Mouse (Mus musculus) CD4-positive, CD25-positive, alpha-beta regulatory T cell, adult 2 months (primary cell): ENCODE results near the gene Ddx5.
"Not testable (repeated sequence)": the region's sequence is repeated elsewhere in the genome, so short reads cannot be mapped to it uniquely, and the experiment has no call there.

Source experiments
- DNase-seq: peaks from one replicate; pipeline ENCODE4 v3.0.0-alpha.2; 2012; ENCODE audit warnings: low read depth, low spot score

Gene Ddx5

GRCm38 (mm10) chr11:106788775-106789459 lies at the start of gene Ddx5, which contains the start of gene Cep95:
Gene Ddx5, minus strand, starts transcription at chr11:106789185.
Gene Cep95, plus strand, starts transcription at chr11:106789252.
- DNase-seq: peak; percentile 98

- no peak for DNase-seq
These were observed 39.1 kb upstream of the Ddx5 start for GRCm38 (mm10) chr11:106828079-106828478.

- DNase-seq: no peak
These were observed 35.4 kb upstream of the Ddx5 start for GRCm38 (mm10) chr11:106824403-106824802.

DNA sequence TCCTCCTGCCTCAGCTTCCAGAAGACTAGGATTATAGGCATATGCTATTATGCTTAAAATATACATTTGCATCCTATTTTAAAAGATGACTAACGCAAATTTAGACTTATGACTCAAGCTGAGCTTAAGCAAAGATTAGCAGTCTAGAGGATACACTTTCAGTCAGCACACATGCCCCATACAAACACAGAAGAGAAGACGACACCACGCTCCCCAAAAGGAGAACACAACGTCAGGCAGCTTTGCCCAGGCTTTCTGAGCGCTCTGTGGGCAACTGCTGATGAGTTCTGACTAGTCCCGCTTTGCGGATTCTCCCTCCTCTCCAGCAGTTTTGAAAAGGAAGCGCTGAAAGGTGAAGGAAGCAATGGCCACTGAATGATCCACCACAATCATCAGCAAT lies 34.8 kb upstream of the Ddx5 start:
- no peak for DNase-seq

- DNase-seq: no peak
These were observed 33.9 kb upstream of the Ddx5 start for GRCm38 (mm10) chr11:106822911-106823310.

- no peak for DNase-seq
These were observed 33.5 kb upstream of the Ddx5 start for GRCm38 (mm10) chr11:106822491-106822890.

DNA sequence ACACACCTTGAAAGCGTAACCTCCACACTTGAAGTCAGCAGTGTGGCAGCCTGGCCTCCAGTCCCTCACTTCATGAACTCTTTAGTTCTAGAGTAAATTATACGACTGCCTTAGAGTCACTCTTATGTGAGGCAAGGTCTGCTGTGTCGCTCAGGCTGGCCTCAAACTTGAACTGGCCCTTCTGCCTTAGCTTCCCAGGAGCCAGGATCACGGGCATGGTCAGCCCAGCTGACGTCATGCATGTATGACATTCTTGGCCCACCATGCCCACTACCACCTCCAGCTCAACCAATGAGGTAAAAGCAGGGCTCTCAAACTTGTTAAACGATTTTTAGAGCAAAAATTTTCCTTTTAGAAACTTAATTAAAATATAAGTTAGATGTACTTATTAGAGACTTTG lies 32.4 kb upstream of the Ddx5 start:
- DNase-seq: no peak

- DNase-seq: peak; percentile 51
These were observed 32.0 kb upstream of the Ddx5 start for GRCm38 (mm10) chr11:106820972-106821371.

DNA sequence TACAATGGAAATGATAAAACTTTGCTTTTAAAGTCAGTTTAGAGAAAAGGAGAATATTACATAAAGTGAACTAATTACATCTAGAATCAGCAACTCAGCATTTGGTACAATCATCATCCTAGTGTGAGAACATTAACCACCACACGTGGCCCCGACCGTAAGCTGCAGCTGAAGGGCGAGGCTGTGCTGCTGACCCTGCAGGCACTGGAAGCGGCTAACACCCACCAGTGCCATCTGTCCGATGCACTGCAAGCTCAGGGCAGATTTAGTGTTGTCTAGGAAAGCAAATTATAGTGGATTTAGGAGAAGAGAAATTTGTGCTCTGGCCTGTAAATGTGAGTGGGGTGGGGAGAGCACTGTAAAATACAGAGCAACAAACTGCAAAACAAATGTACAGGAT lies 31.3 kb upstream of the Ddx5 start:
- no peak for DNase-seq

DNA sequence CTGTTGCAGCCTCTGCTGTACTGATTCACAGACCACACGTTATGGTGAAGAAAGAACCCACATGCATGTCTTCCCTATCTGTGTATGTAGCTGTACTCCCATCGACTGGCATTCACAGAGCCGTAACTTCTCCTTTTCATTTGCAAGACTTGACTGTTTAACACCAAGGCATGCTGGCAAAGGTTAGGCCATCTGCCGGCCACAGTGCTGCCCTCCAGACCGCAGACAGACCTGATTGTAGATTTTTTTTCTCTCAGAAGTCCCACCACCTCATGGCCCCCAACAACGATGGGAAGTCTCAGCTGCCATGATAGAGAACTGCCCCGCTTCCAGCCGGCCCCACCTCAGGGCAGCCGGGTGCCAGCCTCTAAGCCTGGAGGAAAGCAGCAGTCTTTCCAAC lies 30.6 kb upstream of the Ddx5 start:
- no peak for DNase-seq

DNA sequence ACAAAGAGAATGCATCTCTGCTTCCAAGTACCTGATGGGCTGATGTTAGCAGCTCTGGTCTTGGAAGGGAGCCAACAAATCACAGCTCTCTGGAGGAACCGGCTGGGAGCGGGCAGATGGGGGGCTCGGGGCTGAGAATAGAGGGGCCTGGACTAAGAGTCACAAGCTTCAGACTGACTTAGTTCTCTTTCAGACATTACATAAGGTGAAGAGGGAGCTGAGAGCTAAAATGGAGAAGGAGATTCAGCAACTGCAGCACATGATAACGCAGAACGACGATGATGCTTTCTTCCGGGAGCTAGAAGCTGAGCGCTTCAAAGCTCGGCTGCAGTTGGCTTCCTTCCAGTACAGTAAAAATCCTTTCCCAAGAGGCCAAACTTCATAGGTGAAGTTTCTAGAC lies 29.4 kb upstream of the Ddx5 start:
- no peak for DNase-seq

DNA sequence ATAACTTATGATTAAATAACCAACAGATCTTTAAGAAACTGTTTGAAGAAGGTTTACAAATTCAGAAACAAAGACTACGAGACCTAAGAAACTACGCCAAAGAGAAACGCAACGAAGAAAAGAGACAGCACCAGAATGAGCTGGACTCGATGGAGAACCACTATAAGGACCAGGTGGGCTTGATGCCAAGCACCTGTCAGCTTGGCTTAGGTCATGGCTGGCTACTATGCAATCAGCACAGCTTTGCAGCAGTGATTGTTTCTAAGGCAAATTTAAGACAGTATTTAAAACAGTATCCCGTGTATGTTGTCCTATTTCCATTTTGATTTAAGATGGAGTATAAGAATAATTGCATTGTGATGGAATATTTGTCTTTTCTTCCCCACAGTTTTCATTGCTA lies 28.8 kb upstream of the Ddx5 start:
- DNase-seq: no peak

DNA sequence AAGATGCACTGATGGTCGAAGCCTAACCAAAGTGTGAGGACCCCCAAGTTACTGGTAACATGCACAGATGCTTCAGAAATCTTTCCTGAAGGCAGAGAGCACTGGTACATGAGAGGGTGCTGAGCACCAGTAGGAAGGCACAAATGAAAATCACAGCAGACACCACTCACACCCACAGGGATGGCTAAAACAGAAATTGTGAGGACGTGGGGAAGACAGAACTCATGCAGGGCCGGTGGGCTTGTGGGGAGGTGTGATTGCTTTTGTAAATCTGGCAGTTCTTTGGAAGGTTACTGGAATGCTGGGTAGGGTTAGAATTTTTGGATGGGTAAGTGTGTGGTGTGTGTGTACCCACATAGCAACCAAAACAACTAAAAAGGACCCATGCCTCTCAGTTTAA lies 28.2 kb upstream of the Ddx5 start:
- DNase-seq: no peak

DNA sequence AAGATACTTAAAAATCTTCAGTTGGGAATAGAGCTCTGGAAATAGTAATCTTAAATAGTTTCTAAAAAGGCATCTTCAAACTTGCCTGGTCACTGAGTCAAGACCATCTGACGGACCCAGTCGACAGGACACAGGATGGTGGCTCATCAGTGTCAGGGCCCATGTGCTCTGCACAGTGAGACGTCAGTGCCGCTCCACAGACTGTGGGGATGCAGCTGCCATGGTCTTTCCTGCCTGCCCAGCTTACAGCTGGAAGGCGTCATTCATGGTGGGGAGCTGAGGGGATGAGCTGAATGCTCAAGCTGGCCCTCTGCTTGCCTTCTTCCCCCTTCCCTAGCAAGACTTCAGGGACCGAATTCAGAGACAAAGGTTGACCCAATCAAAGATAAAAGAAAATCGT lies 27.3 kb upstream of the Ddx5 start:
- DNase-seq: no peak

GRCm38 (mm10) chr11:106815761-106816160 lies 26.8 kb upstream of the Ddx5 start:
- DNase-seq: no peak

DNA sequence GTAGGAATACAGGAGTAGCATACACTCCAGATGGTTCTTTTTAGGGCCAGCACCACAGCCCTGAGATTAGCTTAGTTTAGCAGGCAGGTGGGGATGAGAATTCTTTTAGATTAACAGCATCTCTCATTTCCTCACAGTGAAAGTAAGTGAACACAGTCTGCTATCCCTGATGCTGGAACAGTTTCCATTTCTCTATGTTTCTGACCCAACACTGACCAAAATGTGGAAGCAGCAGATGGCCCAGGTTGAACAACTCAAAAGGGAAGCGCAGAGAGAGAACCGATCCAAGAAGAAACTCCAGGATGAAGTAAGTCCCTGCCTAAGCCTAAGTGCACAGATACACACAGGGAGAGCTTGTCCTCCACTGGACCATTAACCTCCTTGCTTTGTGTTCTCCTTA lies 26.3 kb upstream of the Ddx5 start:
- DNase-seq: no peak

GRCm38 (mm10) chr11:106814601-106815320 lies 25.8 kb upstream of the Ddx5 start:
- no peak for DNase-seq

DNA sequence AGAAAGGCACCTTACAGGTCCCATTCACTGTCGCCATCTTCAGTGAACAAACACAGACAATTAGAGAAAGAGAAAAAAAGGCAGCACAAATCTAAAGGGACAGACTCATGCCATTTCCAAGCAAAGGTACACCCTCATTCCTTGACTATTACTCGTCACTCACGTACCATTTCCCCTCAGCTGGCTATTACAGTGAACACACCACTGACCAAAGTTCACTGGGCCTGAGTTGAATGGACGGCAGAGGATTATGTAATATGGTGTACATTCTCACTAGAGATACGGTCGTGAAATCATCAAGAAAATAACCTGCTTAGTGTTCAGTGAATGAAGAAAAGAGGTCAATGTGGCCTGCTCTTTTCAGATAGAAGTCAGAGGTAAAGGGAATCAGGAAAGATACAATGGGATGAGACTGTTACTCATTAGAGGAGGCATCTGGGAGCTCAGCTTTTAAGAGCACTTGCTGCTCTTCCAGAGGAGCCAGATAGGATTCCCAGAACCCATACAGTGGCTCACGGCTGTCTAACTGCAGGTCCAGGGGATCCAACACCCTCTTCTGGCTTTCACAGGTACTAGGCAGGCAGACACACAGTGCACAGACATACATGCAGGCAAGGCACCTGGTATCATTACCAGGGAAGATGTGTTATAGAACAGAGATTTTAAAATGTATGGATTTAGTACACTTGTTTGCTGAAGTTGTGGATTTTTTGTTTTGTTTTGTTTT lies 23.6 kb upstream of the Ddx5 start:
- no peak for DNase-seq

DNA sequence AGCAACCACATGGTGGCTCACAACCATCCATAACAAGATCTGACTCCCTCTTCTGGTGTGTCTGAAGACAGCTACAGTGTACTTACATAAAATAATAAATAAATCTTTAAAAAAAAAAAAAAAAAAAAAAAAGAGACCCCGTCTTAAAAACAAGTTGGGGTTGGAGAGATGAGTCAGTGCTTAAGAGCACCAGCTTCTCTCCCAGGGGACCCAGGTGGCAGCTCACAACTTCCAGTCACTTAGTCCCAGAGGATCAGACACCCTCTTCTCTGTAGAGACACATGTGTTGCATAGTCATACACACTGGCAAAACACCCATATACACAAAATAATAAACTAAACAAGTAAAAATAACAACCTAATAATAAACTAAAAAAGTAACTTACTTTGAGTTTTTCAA lies 18.5 kb upstream of the Ddx5 start:
- not testable (repeated sequence) for DNase-seq

GRCm38 (mm10) chr11:106802069-106802627 lies 13.2 kb upstream of the Ddx5 start:
- no peak for DNase-seq

DNA sequence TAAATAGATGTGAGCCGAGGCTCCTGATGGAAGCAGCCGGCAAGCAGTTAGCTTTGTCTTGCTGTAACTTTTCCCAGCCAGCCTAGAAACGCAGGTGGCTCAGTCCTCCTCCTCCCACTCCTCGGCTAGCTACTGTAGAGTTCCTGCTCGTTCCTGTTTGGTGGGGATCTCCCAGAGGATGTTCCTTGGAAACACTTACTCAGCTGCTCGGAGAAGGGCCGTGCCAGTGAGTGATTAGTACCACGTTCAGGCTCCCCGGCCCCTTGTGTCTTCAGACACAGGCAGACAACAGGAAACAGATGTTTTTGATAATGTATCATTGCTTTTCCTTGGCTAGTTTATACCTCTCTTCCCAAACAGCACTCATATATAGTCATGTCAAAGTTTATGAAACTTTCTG lies 6.7 kb upstream of the Ddx5 start:
- DNase-seq: no peak

GRCm38 (mm10) chr11:106793846-106794245 lies 4.9 kb upstream of the Ddx5 start:
- DNase-seq: peak; percentile 54
